Mouse (Mus musculus) midbrain, embryonic 16.5 days (tissue): ENCODE measurements around the gene Pde8b. TPM values are rescaled to one million over a fixed set of nuclear protein-coding genes. Genes with fewer than 3 reads are reported as not detected.
"Not testable (repeated sequence)": the region's sequence is repeated elsewhere in the genome, so short reads cannot be mapped to it uniquely, and the experiment has no call there.

Source experiments
- ATAC-seq: fragments of 200-750 bp; cut with Nextera tagmentation; 2 replicates; pipeline ENCODE4 v1.8.0; 2017; ENCODE audit warnings: moderate TSS enrichment
- H3K27ac ChIP-seq: fragments of 300-500 bp; sonication (generic); 2 replicates; pipeline ENCODE4 v1.5.1; 2014; ENCODE audit warnings: mild to moderate bottlenecking, low read length, mixed read lengths
- H3K27me3 ChIP-seq: fragments of 300-500 bp; sonication (generic); 2 replicates; pipeline ENCODE4 v1.6.1; 2014; ENCODE audit warnings: low read depth, low read length, mixed read lengths; ENCODE audit not compliant: control insufficient read depth, insufficient read depth
- H3K36me3 ChIP-seq: fragments of 300-500 bp; sonication (generic); 2 replicates; pipeline ENCODE4 v1.6.1; 2014; ENCODE audit warnings: mild to moderate bottlenecking, low read length, moderate library complexity, mixed read lengths; ENCODE audit not compliant: control insufficient read depth, insufficient read depth
- H3K4me1 ChIP-seq: fragments of 300-500 bp; sonication (generic); 2 replicates; pipeline ENCODE4 v1.6.1; 2014; ENCODE audit warnings: mild to moderate bottlenecking, low read length, mixed read lengths; ENCODE audit not compliant: control insufficient read depth, insufficient read depth
- H3K4me2 ChIP-seq: fragments of 300-500 bp; sonication (generic); 2 replicates; pipeline ENCODE4 v1.6.1; 2014; ENCODE audit warnings: mild to moderate bottlenecking, low read length, mixed read lengths
- H3K4me3 ChIP-seq: fragments of 300-500 bp; sonication (generic); 2 replicates; pipeline ENCODE4 v1.5.1; 2014; ENCODE audit warnings: low read depth, mild to moderate bottlenecking, low read length, moderate library complexity, mixed read lengths
- H3K9ac ChIP-seq: fragments of 300-500 bp; sonication (generic); 2 replicates; pipeline ENCODE4 v1.6.1; 2014; ENCODE audit warnings: low read depth, low read length, mixed read lengths
- H3K9me3 ChIP-seq: fragments of 300-500 bp; sonication (generic); replicated peaks from 2 replicates; pipeline ENCODE4 v1.6.1; 2014; ENCODE audit warnings: mild to moderate bottlenecking, low read length, mixed read lengths; ENCODE audit not compliant: control insufficient read depth, poor library complexity, severe bottlenecking
- WGBS: fragments of 180-500 bp; shearing (Covaris S2); extraction: QIAGEN DNeasy Blood & Tissue Kit; methylation state at CpG from one replicate; pipeline ENCODE4 v1.1.7; 2014; 5-methylcytosine and 5-hydroxymethylcytosine counted together
- polyA plus RNA-seq: library from polyadenylated mRNA; unstranded; fragments of >200 nt; fragmentation: Nextera tagmentation; extraction: Ambion mirVana; gene quantifications from 2 replicates; pipeline ENCODE4 v1.2.1, GENCODE M21; 2015

Gene Pde8b
- polyA plus RNA-seq, 1 experiment from 2014 or later = 11.0 TPM

DNA sequence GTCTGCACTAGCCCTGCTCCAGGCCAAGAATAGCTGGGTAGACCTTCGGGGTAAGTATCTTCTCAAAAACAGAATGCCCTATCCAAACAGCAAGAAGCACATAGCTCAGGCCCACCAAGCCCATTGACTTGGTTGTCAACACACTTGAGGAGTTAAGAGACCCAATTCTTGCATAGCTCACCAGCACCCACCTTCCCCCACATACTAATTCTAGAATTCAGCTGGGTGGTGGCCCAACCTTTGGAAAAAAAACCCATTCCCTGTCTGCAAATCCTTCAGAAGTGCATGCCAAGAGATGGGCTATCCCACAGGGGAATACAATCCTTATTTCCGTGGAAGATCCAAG, 26.7 kb downstream of the Pde8b start:
- H3K4me3 ChIP-seq = peak overlapping the region; percentile 89
- H3K27ac ChIP-seq = no peak overlapping the region
- no peaks in the 10 kb centered on the region for H3K9me3 ChIP-seq
- ATAC-seq = no peak
- peak overlapping the region; percentile 93 for H3K4me2 ChIP-seq
- WGBS = 54% methylated on average over 2 of the region's 2 CpGs
- no peak overlapping the region; the same call in 1 of the 2 replicates for H3K9ac ChIP-seq
- H3K27me3 ChIP-seq = no peaks in the 10 kb centered on the region
- H3K36me3 ChIP-seq = no peaks in the 10 kb centered on the region
- H3K4me1 ChIP-seq = no peaks in the 10 kb centered on the region

DNA sequence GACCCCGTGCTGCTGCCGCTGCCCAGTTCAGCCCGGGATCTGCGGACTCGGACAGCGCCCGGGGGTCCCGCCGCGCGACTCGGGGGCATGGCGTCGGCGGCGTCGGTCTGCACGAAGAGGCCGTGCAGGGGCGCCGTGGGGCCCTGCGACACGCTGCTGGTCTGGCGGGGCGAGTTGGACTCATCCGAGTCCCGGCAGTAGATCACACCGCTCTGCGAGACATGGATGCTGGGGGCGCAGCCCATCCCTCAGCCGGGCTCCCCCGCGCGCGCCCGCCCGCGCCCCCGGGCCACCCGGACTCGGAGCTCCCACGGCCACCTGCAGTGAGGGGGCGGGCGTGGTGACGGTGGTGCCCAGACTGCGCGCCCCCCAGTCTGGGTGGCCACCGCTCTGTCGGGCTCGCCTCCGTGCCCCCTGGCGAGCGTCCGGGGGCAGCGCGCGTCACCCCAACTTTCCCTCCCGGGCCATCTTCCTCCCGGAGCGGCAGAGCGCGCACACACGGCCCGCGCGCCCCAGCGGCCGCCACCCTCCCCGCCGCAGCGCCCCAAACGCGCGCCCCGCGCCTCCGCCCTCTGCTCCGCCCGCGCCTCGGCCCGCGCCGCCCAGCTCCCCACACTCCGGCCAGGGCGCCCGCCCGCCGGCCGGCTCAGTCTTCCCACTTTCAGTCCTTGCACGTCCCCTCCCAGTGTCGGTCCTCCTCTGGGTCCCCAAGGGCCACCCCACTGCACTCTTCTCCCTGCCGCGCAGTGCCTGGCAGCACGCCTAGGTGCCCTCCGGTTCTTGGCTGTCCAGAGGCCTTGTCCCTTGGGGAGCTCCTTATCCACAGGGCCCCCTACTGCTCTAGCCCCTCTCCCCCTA, 27.3 kb downstream of the Pde8b start:
- under 1% methylated on average over 55 of the region's 96 CpGs for WGBS
- H3K4me2 ChIP-seq = peak overlapping the region; percentile 93
- no peaks in the 10 kb centered on the region for H3K9me3 ChIP-seq
- peak; percentile 72 for ATAC-seq
- peak overlapping the region; percentile 89 for H3K4me3 ChIP-seq
- H3K27ac ChIP-seq = 0 out of 2 replicates have a peak overlapping the region, but pooled peaks have one; percentile 28
- H3K9ac ChIP-seq = peak overlapping the region; percentile 82
- H3K4me1 ChIP-seq = no peaks in the 10 kb centered on the region
- no peaks in the 10 kb centered on the region for H3K36me3 ChIP-seq
- no peaks in the 10 kb centered on the region for H3K27me3 ChIP-seq

DNA sequence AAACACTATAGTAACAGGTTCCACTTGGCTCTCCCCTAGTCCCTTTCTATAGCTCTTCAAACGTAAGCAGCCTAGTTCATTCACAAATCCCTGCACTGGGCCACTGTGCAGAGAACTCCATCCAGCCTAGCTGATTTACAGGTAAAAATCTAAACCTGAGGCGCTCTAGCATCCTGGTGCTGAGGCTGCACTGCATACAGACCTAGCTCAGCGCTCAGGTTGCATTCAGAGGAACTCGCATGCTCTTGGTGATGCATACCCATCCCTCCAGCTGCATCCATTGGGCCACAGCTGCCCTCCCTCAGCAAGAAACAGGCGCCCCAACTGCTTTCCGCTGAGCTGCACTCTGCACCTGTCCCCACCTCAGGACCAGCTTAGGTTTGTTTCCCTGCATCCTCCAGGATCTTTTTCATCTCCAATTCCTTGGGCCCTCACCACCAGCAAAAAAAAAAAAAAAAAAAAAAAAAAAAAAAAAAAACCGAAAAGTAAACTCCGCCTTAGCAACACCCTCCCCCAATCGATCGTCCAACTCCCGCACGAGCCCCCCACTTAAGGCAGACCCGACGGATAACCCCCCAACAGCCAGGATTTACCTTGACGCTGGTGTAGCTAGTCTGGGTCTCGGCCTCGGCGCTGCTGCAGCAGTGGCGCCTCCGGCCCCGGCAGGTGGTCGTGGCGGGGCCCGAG, 28.1 kb downstream of the Pde8b start:
- peak overlapping the region; percentile 82 for H3K9ac ChIP-seq
- no peaks in the 10 kb centered on the region for H3K27me3 ChIP-seq
- H3K4me2 ChIP-seq = peak overlapping the region; percentile 93
- peak; percentile 71 for ATAC-seq
- no peaks in the 10 kb centered on the region for H3K36me3 ChIP-seq
- WGBS = 1% methylated on average over 23 of the region's 24 CpGs
- H3K27ac ChIP-seq = no peak overlapping the region
- H3K4me3 ChIP-seq = peak overlapping the region; percentile 89
- H3K9me3 ChIP-seq = no peaks in the 10 kb centered on the region
- no peaks in the 10 kb centered on the region for H3K4me1 ChIP-seq

DNA sequence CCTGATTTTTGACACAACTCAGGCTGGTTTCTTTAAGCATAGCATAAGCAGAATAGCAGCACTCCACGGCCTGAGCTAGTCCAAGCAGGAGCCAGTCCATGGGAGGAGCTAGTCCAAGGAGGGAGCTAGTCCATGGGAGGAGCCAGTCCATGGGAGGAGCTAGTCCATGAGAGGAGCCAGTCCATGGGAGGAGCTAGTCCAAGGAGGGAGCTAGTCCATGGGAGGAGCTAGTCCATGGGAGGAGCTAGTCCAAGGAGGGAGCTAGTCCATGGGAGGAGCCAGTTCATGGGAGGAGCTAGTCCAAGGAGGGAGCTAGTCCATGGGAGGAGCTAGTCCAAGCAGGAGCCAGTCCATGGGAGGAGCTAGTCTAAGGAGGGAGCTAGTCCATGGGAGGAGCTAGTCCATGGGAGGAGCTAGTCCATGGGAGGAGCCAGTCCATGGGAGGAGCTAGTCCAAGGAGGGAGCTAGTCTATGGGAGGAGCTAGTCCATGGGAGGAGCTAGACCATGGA, 34.4 kb downstream of the Pde8b start:
- H3K27me3 ChIP-seq, H3K4me1 ChIP-seq, H3K9ac ChIP-seq, H3K36me3 ChIP-seq, ATAC-seq, H3K4me3 ChIP-seq, H3K27ac ChIP-seq, H3K9me3 ChIP-seq, H3K4me2 ChIP-seq: not testable (repeated sequence)
- WGBS = 39% methylated on average over 1 of the region's 1 CpGs

DNA sequence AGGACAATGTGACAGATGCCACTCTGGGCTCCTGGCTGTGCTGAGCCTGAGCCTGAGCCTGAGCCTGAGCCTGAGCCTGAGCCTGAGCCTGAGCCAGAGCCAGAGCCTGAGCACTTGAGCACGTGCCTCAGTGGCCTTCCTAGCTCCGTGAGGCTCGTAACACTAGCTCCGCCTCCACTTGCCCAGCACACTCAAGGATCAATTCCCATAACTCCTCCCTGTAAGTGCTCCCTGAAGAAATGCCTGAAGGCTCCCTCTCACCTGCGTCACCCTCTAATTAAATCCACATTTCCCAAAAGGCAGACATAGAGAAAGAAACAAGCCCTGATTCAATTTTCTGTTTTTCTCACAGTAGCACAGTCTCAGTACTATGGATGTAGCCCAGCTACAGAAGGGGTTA, 37.8 kb downstream of the Pde8b start:
- Histone ChIP-seq H3K9me3 (no peaks in the 10 kb centered on the region), H3K9ac (no peak overlapping the region), H3K27me3 (no peaks in the 10 kb centered on the region), H3K27ac (no peak overlapping the region), H3K4me1 (no peaks in the 10 kb centered on the region), H3K4me3 (no peak overlapping the region), H3K4me2 (no peak overlapping the region), H3K36me3 (no peaks in the 10 kb centered on the region)
- WGBS = 75% methylated on average over 5 of the region's 5 CpGs
- ATAC-seq = no peak

DNA sequence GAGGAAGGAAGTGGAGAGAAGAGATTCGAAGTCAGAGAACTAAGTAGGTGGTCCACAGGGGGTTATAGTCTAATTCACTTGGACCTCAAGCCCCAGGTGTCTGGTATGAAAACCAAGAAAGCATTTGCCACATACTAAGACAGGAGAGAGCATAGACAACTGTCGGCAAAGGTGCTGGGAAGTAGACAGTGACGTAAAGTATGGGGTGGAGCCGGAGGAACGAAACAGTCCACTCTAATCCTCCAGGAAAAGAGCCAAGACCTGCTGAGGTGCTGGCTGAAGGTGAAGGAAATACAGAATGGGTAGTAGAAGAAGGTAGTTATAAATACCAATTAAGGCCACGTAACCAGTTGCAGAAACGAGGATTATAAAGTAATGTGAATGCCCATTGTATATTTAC, 42.8 kb downstream of the Pde8b start:
- not testable (repeated sequence) for ATAC-seq, H3K4me2 ChIP-seq, H3K36me3 ChIP-seq, H3K9ac ChIP-seq, H3K4me3 ChIP-seq, H3K9me3 ChIP-seq, H3K27me3 ChIP-seq, H3K27ac ChIP-seq, H3K4me1 ChIP-seq
- WGBS = 80% methylated on average over 7 of the region's 7 CpGs

DNA sequence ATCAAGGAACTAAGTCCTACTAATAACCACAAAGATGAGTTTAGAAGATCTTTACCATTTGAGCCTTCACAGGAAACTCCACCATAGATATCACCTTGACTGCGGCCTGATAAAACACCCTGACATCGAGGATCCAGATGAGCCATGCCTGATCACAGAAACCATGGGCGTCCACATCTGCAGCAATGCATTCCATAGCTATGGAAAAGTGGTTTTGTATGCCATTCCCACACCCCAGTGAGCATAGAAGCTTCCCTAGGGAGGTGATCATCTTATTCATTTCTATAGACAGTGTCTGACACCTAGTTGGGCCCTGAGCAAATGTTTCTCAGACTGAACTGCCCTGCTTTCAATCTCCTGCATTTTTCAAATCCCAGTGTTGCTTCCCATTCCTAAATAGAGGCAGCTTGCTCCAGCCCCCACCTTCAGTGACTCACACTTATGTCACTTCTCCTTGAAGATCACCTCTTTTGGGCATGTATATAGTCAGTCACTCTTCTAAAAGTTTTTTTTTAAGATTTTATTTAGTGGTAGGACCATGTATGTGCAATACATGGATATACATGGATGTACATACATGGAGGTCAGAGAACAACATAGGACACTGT, 47.9 kb downstream of the Pde8b start:
- Histone ChIP-seq H3K9ac (no peak overlapping the region), H3K4me2 (no peak overlapping the region), H3K27me3 (no peaks in the 10 kb centered on the region), H3K9me3 (no peaks in the 10 kb centered on the region), H3K27ac (no peak overlapping the region), H3K4me3 (no peak overlapping the region), H3K4me1 (no peaks in the 10 kb centered on the region), H3K36me3 (no peaks in the 10 kb centered on the region)
- 97% methylated on average over 3 of the region's 3 CpGs for WGBS
- no peak for ATAC-seq

DNA sequence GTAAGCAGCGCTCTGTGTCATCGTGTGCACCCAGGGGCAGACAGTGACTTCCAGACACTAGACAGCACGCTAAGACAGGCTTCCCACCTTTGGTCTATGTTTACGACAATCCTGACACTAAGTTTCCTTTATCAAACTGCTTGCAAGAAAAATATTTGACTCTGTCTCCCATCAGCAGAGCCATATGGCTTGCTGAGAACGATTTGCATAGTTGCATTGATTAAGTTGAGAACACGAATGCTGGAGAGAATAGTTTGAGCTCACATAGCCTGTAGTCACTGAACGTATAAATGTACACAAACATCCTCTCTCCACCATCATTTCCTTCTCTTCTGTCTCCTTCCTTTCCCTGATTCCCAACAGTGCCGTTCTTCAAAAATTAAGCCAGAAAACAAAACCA, 49.3 kb downstream of the Pde8b start:
- Histone ChIP-seq H3K9ac (no peak overlapping the region), H3K4me1 (peaks cover 6% of the 10 kb centered on the region; the same call in 1 of the 2 replicates), H3K4me3 (no peak overlapping the region), H3K9me3 (no peaks in the 10 kb centered on the region), H3K4me2 (no peak overlapping the region), H3K27me3 (no peaks in the 10 kb centered on the region), H3K36me3 (no peaks in the 10 kb centered on the region), H3K27ac (no peak overlapping the region)
- WGBS = 74% methylated on average over 8 of the region's 8 CpGs
- ATAC-seq = no peak

DNA sequence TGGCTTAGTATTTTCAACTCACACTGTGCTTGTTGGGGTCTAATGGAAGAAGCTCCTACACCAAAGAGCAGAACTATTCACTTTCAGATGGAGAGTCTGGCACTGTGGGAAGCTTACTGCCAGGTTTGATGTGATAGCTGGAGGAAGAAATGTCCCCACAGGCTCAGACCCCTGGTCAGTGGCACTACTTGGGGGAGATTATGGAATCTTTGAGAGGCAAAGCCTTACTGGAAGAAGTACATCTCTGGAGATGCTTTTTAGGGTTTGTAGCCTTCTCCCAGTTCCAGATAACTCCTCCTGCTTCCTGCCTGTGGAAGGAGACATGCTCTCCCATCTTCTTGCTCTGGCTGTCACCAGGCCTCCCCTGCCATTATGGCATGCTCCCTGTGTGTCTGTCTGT, 50.1 kb downstream of the Pde8b start:
- no peak overlapping the region for H3K9ac ChIP-seq
- H3K36me3 ChIP-seq = no peaks in the 10 kb centered on the region
- H3K4me1 ChIP-seq = peaks cover 10% of the 10 kb centered on the region; the same call in 1 of the 2 replicates
- no peak overlapping the region for H3K4me3 ChIP-seq
- no peak overlapping the region for H3K4me2 ChIP-seq
- no peak for ATAC-seq
- H3K9me3 ChIP-seq = no peaks in the 10 kb centered on the region
- H3K27me3 ChIP-seq = no peaks in the 10 kb centered on the region
- H3K27ac ChIP-seq = no peak overlapping the region
